Mouse (Mus musculus) C2C12 (cell line): ENCODE data around the gene Cd79b. TPM values are rescaled to one million over a fixed set of nuclear protein-coding genes. Genes with fewer than 3 reads are reported as not detected.

Source experiments
- H3K27me3 ChIP-seq: one replicate; pipeline ENCODE4 v1.6.1; 2011; ENCODE audit not compliant: control insufficient read depth, insufficient read depth, insufficient read length
- H3K36me3 ChIP-seq: one replicate; pipeline ENCODE4 v1.6.1; 2011; ENCODE audit not compliant: control insufficient read depth, insufficient read depth
- H3K4me3 ChIP-seq: one replicate; pipeline ENCODE4 v1.5.1; 2011; ENCODE audit warnings: mild to moderate bottlenecking, control low read depth; ENCODE audit not compliant: poor library complexity, insufficient read depth, severe bottlenecking
- H3K79me2 ChIP-seq: one replicate; pipeline ENCODE4 v1.6.1; 2011; ENCODE audit not compliant: control insufficient read depth, insufficient read depth
- H3K79me3 ChIP-seq: one replicate; pipeline ENCODE4 v1.6.1; 2011; ENCODE audit warnings: low read depth, control low read depth
- H3ac ChIP-seq: one replicate; pipeline ENCODE3; 2011; ENCODE audit warnings: low read depth; ENCODE audit not compliant: control insufficient read depth, insufficient read length
- CEBPB ChIP-seq: IDR thresholded peaks from one replicate; pipeline ENCODE4 v1.6.1; 2011; ENCODE audit warnings: low read depth, mild to moderate bottlenecking, control low read depth, moderate library complexity
- CTCF ChIP-seq: IDR thresholded peaks from one replicate; pipeline ENCODE4 v1.5.1; 2011; ENCODE audit not compliant: control insufficient read depth, insufficient read depth, insufficient read length
- FOSL1 ChIP-seq: IDR thresholded peaks from one replicate; pipeline ENCODE4 v1.8.0; 2011; ENCODE audit warnings: mild to moderate bottlenecking, low read length; ENCODE audit not compliant: poor library complexity, insufficient read depth, severe bottlenecking
- MAX ChIP-seq: IDR thresholded peaks from one replicate; pipeline ENCODE4 v1.6.1; 2011; ENCODE audit warnings: mild to moderate bottlenecking, control low read depth
- MYOD1 ChIP-seq: IDR thresholded peaks from one replicate; pipeline ENCODE4 v1.6.1; 2011; ENCODE audit warnings: low read depth; ENCODE audit not compliant: control insufficient read depth, insufficient read length
- MYOG ChIP-seq: IDR thresholded peaks from one replicate; pipeline ENCODE4 v1.6.1; 2011; ENCODE audit not compliant: control insufficient read depth, insufficient read length; ENCODE audit errors: extremely low read depth
- USF1 ChIP-seq: IDR thresholded peaks from one replicate; pipeline ENCODE4 v1.6.1; 2011; ENCODE audit warnings: low read depth, mild to moderate bottlenecking, control low read depth, moderate library complexity
- polyA plus RNA-seq: library from polyadenylated mRNA; unstranded; fragments of >200 nt; fragmentation: generic; extraction: Trizol; gene quantifications from one replicate; pipeline ENCODE4 v1.2.1, GENCODE M21; 2012; ENCODE audit warnings: missing spikeins

Gene Cd79b
- polyA plus RNA-seq, 1 experiment: not detected

GRCm38 (mm10) chr11:106274374-106274773 is 40.2 kb downstream of the Cd79b start:
- Histone ChIP-seq H3K36me3 (no peaks in the 10 kb centered on the region), H3K27me3 (no peaks in the 10 kb centered on the region), H3K4me3 (no peak overlapping the region), H3K79me3 (peaks cover 21% of the 10 kb centered on the region), H3ac (no peak overlapping the region), H3K79me2 (peaks cover 32% of the 10 kb centered on the region)
- TF ChIP-seq USF1 (no peak), FOSL1 (no peak), MYOD1 (no peak), MYOG (no peak), CTCF (no peak), MAX (no peak)

GRCm38 (mm10) chr11:106273811-106274210 is 40.8 kb downstream of the Cd79b start:
- Histone ChIP-seq H3K36me3 (peaks cover under 1% of the 10 kb centered on the region), H3K79me3 (peaks cover 25% of the 10 kb centered on the region), H3ac (no peak overlapping the region), H3K27me3 (no peaks in the 10 kb centered on the region), H3K4me3 (no peak overlapping the region), H3K79me2 (peaks cover 38% of the 10 kb centered on the region)
- TF ChIP-seq MYOD1: no peak
- TF ChIP-seq CEBPB: no peak
- TF ChIP-seq MAX: no peak
- no peak for TF ChIP-seq USF1
- TF ChIP-seq FOSL1: no peak
- TF ChIP-seq MYOG: no peak
- TF ChIP-seq CTCF: no peak

- peak overlapping the region; percentile 71 for H3K4me3 ChIP-seq
- peaks cover 43% of the 10 kb centered on the region for H3K79me2 ChIP-seq
- no peaks in the 10 kb centered on the region for H3K27me3 ChIP-seq
- no peak for TF ChIP-seq MYOG
- TF ChIP-seq USF1: no peak
- no peak for TF ChIP-seq MAX
- no peak for TF ChIP-seq FOSL1
- TF ChIP-seq CEBPB: no peak
- TF ChIP-seq CTCF: no peak
- TF ChIP-seq MYOD1: no peak
- peak overlapping the region; percentile 64 for H3ac ChIP-seq
- H3K79me3 ChIP-seq: peaks cover 30% of the 10 kb centered on the region
- peaks cover 5% of the 10 kb centered on the region for H3K36me3 ChIP-seq
These were observed 41.3 kb downstream of the Cd79b start for GRCm38 (mm10) chr11:106273311-106273684.

GRCm38 (mm10) chr11:106272644-106273310 is 41.8 kb downstream of the Cd79b start, which contains the start of gene Smarcd2:
Smarcd2 (minus strand) TSS chr11:106272972.
- Histone ChIP-seq H3K79me3 (peaks cover 32% of the 10 kb centered on the region), H3K79me2 (peaks cover 48% of the 10 kb centered on the region), H3K4me3 (peak within 1 kb of the TSS; percentile 71), H3K36me3 (peaks cover 5% of the 10 kb centered on the region), H3ac (peak within 1 kb of the TSS; percentile 99), H3K27me3 (no peaks in the 10 kb centered on the region)
- TF ChIP-seq MAX (peak; percentile 76), MYOG (no peak)

- H3K36me3 ChIP-seq: peaks cover 11% of the 10 kb centered on the region
- no peak for TF ChIP-seq FOSL1
- no peak for TF ChIP-seq CEBPB
- TF ChIP-seq CTCF: no peak
- TF ChIP-seq MYOD1: no peak
- no peak for TF ChIP-seq MAX
- TF ChIP-seq USF1: no peak
- peak overlapping the region; percentile 71 for H3K4me3 ChIP-seq
- peaks cover 32% of the 10 kb centered on the region for H3K79me3 ChIP-seq
- peaks cover 53% of the 10 kb centered on the region for H3K79me2 ChIP-seq
- H3ac ChIP-seq: peak overlapping the region; percentile 99
- H3K27me3 ChIP-seq: no peaks in the 10 kb centered on the region
These were observed 42.5 kb downstream of the Cd79b start for GRCm38 (mm10) chr11:106271794-106272643.
